Comparison of ENCODE assay signal across 8 mouse cellular contexts in the genomic region with DNA sequence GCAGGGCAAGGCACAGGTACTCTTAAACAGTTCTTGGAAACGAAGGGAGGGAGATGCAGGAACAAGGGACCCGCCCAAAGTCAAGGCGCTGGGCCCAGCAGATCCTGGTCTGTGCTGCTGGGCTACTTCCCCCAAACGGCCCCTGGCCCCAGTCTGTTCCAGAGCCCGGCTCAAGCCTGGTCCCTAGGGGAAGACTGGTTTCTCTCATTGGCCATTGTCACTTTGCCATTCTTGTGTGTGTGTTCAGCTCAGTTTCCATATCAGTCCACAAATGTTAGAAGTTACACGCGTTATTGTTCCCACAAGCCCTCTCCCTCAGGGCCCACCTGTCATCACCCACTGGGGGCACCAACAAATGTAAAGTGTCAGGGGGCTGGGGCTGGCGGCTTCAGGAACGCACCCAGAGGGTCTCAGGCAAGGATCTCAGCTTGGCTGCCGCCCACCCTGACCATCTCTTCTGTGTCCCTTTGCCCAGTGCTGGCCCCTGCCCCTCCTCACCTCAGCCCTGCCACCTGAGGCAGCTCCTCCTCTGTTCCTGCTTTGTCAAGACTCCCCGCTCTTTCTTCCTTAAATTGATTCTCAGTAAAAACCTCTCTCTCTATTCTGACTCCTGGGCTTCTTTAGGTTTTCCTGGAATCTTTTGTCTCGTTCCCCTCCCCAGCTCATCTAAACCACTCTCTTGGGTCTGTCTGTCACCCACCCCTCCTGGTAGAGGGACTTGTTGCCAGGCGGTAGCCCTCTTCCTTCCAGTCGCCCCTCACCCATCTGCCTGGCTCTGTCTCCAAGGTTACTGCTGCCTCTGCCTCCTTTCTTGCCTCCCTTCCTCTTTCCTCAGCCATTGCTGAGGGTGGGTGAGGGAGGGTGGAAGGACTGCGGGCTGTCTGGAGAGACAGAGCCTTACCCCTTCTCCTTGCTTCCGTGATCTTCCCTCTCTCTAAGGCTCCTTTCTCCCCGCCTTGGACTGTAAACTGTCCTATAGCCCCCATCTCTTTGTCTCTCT.
DNase-seq lines count a peak whose midpoint lies in the region; ATAC-seq and TF ChIP-seq lines count a peak whose summit lies in the region.
"Had no signal": no experiment of that assay in that cellular context is flagged by ENCODE, and none has a peak within 500 bp of the region (broad histone marks: within the 10 kb centered on the region; RNA-seq: fewer than 3 reads in every experiment).

No protein-coding gene starts in this region.

- no peak for TF ChIP-seq POLR2A in ES-Bruce4 (IDR thresholded peaks at IDR 0.05; ENCODE audit: insufficient read depth, low read length)

- H3K4me2 ChIP-seq in liver, embryonic 15.5 days = peak overlapping the region; percentile 30
- H3K4me2 ChIP-seq in stomach, embryonic 14.5 days (replicated peaks; ENCODE audit: low read depth, low read length) = peak overlapping the region; percentile 45

- no peak overlapping the region for H3K27ac ChIP-seq in ES-Bruce4 (ENCODE audit: insufficient read depth, low read length)
- no peak overlapping the region for H3K27ac ChIP-seq in liver, embryonic 15.5 days (replicated peaks)
- H3K27ac ChIP-seq in stomach, embryonic 14.5 days (ENCODE audit: low read length) = no peak overlapping the region

- TF ChIP-seq EP300 in ES-Bruce4 (IDR thresholded peaks at IDR 0.05; ENCODE audit: insufficient read depth, low read depth, low read length) = no peak

- no peaks in the 10 kb centered on the region for H3K27me3 ChIP-seq in ES-Bruce4 (ENCODE audit: control insufficient read depth, insufficient read depth, low read length, poor library complexity, severe bottlenecking)
- peaks cover 20% of the 10 kb centered on the region for H3K27me3 ChIP-seq in liver, embryonic 15.5 days
- no peaks in the 10 kb centered on the region for H3K27me3 ChIP-seq in stomach, embryonic 14.5 days (ENCODE audit: control insufficient read depth, insufficient read depth, low read length)

- no peak overlapping the region for H3K9ac ChIP-seq in ES-Bruce4 (ENCODE audit: low read depth, poor library complexity, severe bottlenecking)
- no peak overlapping the region for H3K9ac ChIP-seq in liver, embryonic 15.5 days
- H3K9ac ChIP-seq in stomach, embryonic 14.5 days (replicated peaks; ENCODE audit: low read depth, low read length) = no peak overlapping the region

- TF ChIP-seq CTCF in ES-Bruce4 (IDR thresholded peaks at IDR 0.05; ENCODE audit: low read depth, low read length) = no peak

- peaks cover 3% of the 10 kb centered on the region; the same call in 1 of the 2 replicates for H3K9me3 ChIP-seq in ES-Bruce4 (replicated peaks; ENCODE audit: control insufficient read depth, insufficient read depth, low read length, poor library complexity, severe bottlenecking)
- no peaks in the 10 kb centered on the region for H3K9me3 ChIP-seq in liver, embryonic 15.5 days (replicated peaks)
- peaks cover 4% of the 10 kb centered on the region; the same call in 1 of the 2 replicates for H3K9me3 ChIP-seq in stomach, embryonic 14.5 days (ENCODE audit: control insufficient read depth, low read depth, low read length)

- H3K4me1 ChIP-seq in ES-Bruce4 (ENCODE audit: control insufficient read depth, insufficient read depth, low read length) = peaks cover 3% of the 10 kb centered on the region
- no peaks in the 10 kb centered on the region for H3K4me1 ChIP-seq in liver, embryonic 15.5 days (replicated peaks)
- H3K4me1 ChIP-seq in stomach, embryonic 14.5 days (ENCODE audit: control insufficient read depth, insufficient read depth, low read length) = peaks cover 6% of the 10 kb centered on the region

- 0 out of 2 replicates have a peak overlapping the region, but pooled peaks have one; percentile 3 for H3K4me3 ChIP-seq in ES-Bruce4 (ENCODE audit: low read depth, low read length)
- H3K4me3 ChIP-seq in liver, embryonic 15.5 days (replicated peaks) = no peak overlapping the region; the same call in 1 of the 2 replicates
- H3K4me3 ChIP-seq in stomach, embryonic 14.5 days (ENCODE audit: low read depth, low read length) = peak overlapping the region; percentile 30
- H3K4me3 ChIP-seq: erythroblast, embryonic 14.5 days had no signal

- no peak for ATAC-seq in liver, embryonic 15.5 days (ENCODE audit: insufficient read depth)
- ATAC-seq in stomach, embryonic 14.5 days (ENCODE audit: insufficient number of reproducible peaks, insufficient read depth, low FRiP score, low read depth) = no peak

- H3K36me3 ChIP-seq in ES-Bruce4 (ENCODE audit: control insufficient read depth, insufficient read depth, low read length, poor library complexity, severe bottlenecking) = no peaks in the 10 kb centered on the region
- H3K36me3 ChIP-seq in liver, embryonic 15.5 days (replicated peaks) = no peaks in the 10 kb centered on the region
- no peaks in the 10 kb centered on the region for H3K36me3 ChIP-seq in stomach, embryonic 14.5 days (ENCODE audit: control insufficient read depth, insufficient read depth, low read length)

- DNase-seq in brain, adult 2 months (ENCODE audit: low read depth, low spot score) = peak; percentile 61
- DNase-seq in frontal cortex, postnatal 36 days (ENCODE audit: low spot score in 2 of 2) = peak; percentile 48 to 53
- DNase-seq in urinary bladder, postnatal 36 days (ENCODE audit: low spot score in 2 of 2) = no peak
- DNase-seq in kidney, adult 8-10 months = no peak

- WGBS in liver, embryonic 15.5 days (ENCODE audit: insufficient replicate concordance) = 28% methylated on average over 17 of the region's 17 CpGs
- 37% methylated on average over 17 of the region's 17 CpGs for WGBS in stomach, embryonic 14.5 days

Comparison
In these comparisons a context has a peak if more than half of its experiments do, and no peak if none do; other contexts are left out.
1. DNase-seq: peak in brain, adult 2 months (single experiment) and frontal cortex, postnatal 36 days (2 of 2); none in urinary bladder, postnatal 36 days (0 of 2) and kidney, adult 8-10 months (0 of 2).